In the genomic region with DNA sequence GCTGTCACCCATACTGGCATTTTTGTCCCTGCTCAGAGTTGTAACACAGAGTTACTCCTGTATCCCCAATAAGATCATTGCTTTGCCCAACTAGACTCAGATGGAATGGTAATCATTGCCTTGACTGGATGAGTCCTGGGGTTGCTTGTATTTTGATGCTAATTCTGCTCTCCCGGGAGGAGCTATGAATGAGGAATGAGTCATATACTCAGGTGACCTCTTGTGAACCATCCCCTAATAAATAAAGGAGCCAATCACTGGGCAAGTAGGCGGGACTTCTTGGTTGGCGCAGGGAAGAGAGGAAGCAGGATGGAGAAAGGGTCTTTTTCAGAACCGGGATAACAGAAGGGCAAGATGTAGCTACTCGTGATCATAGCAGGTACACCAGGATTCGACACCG, we compare ENCODE assay signal across 16 mouse cellular contexts.
"Had no signal": no experiment of that assay in that cellular context is flagged by ENCODE, and none has a peak within 500 bp of the region (broad histone marks: within the 10 kb centered on the region; RNA-seq: fewer than 3 reads in every experiment).

No protein-coding gene starts in this region.

- H3K9me3 ChIP-seq: midbrain, embryonic 10.5 days; midbrain, embryonic 12.5 days; neural tube, embryonic 13.5 days; neural tube, embryonic 15.5 days had no signal

- H3K4me3 ChIP-seq: midbrain, embryonic 10.5 days; midbrain, embryonic 12.5 days; myocyte; neural tube, embryonic 13.5 days; neural tube, embryonic 15.5 days had no signal

- H3K27ac ChIP-seq: midbrain, embryonic 10.5 days; midbrain, embryonic 12.5 days; neural tube, embryonic 13.5 days; neural tube, embryonic 15.5 days had no signal

- H3K9ac ChIP-seq: liver, postnatal 0 days; lung, embryonic 14.5 days; midbrain, embryonic 12.5 days; neural tube, embryonic 13.5 days; neural tube, embryonic 15.5 days had no signal

- ATAC-seq: liver, postnatal 0 days; midbrain, embryonic 16.5 days had no signal

- H3K4me1 ChIP-seq: midbrain, embryonic 10.5 days; midbrain, embryonic 12.5 days; neural tube, embryonic 13.5 days; neural tube, embryonic 15.5 days had no signal

- H3K36me3 ChIP-seq: midbrain, embryonic 10.5 days; midbrain, embryonic 12.5 days; neural tube, embryonic 13.5 days; neural tube, embryonic 15.5 days had no signal

- DNase-seq: liver, postnatal 0 days; lung, embryonic 14.5 days; lung, postnatal 10 days; lung, postnatal 4 days; midbrain, embryonic 14.5 days; right cerebral cortex, postnatal 14 days; spleen, adult 18-20 months; thymus, adult 18-20 months; thymus, postnatal 14 days; thymus, postnatal 36 days had no signal

- H3K27me3 ChIP-seq: midbrain, embryonic 12.5 days; neural tube, embryonic 13.5 days; neural tube, embryonic 15.5 days had no signal
